ENCODE assay signal across 18 mouse cellular contexts in genomic region chr5:90788114-90788513, GRCm38 (mm10). TPM values are rescaled to one million over a fixed set of nuclear protein-coding genes. Genes with fewer than 3 reads are reported as not detected.
DNase-seq lines count a peak whose midpoint lies in the region; TF ChIP-seq lines count a peak whose summit lies in the region.
"Had no signal": no experiment of that assay in that cellular context is flagged by ENCODE, and none has a peak within 500 bp of the region (broad histone marks: within the 10 kb centered on the region; RNA-seq: fewer than 3 reads in every experiment).

No protein-coding gene starts in this region.

- intact Hi-C loops in left cerebral cortex, adult 2 months (cut with DNase I), result loop anchor here (5.0 kb wide), 1 partner anchor 126 kb away; no protein-coding TSS in a partner anchor

- DNase-seq in left cerebral cortex, adult 2 months (ENCODE audit: extremely low spot score in 1 of 2, low spot score in 2 of 2), result no peak
- DNase-seq in left cerebral cortex, adult 9 months (ENCODE audit: low spot score in 2 of 2), result no peak
- DNase-seq in A20 (ENCODE audit: low read depth, low spot score) (peak; percentile 28), ES-CJ7 (ENCODE audit: low read depth, low spot score) (peak; percentile 30)
- peak; percentile 29 for DNase-seq in forelimb bud, embryonic 11.5 days (ENCODE audit: low read depth, low spot score)
- DNase-seq in right cerebral cortex, postnatal 36 days (ENCODE audit: low spot score in 2 of 2), result no peak
- DNase-seq in right cerebral cortex, postnatal 10 days (ENCODE audit: low spot score in 2 of 2), result no peak
- no peak for DNase-seq in ovary, postnatal 36 days (ENCODE audit: low spot score)
- DNase-seq: adrenal gland, postnatal 25 days; cerebellum, adult 2 months; embryo, embryonic 11 days; kidney, adult 18-20 months; lung, adult 18-20 months had no signal

- no peak overlapping the region for H3K4me3 ChIP-seq in left cerebral cortex, adult 2 months
- H3K4me3 ChIP-seq: heart, embryonic 10.5 days; midbrain, embryonic 10.5 days had no signal

- no peak overlapping the region for H3K27ac ChIP-seq in left cerebral cortex, adult 2 months
- H3K27ac ChIP-seq: heart, embryonic 10.5 days; midbrain, embryonic 10.5 days had no signal

- peak; percentile 10; the same call in 1 of the 2 replicates for TF ChIP-seq CTCF in left cerebral cortex, adult 2 months (IDR thresholded peaks at IDR 0.05)

RNA-seq across cellular contexts. Expression of gene Cxcl3, which starts 2.2 kb away (rescaled TPM):
- not detected for total RNA-seq in left cerebral cortex, adult 2 months (2021)
- total RNA-seq: adrenal gland, postnatal 25 days; hematopoietic stem cell, adult 5-6 weeks; layer of hippocampus, adult 8-10 months; left cerebral cortex, postnatal 36 days had no signal

RNA-seq across cellular contexts. Expression of gene Cxcl15, which starts 6.2 kb away (rescaled TPM):
- not detected for total RNA-seq in left cerebral cortex, adult 2 months (2021)
- total RNA-seq: adrenal gland, postnatal 25 days; hematopoietic stem cell, adult 5-6 weeks; layer of hippocampus, adult 8-10 months; left cerebral cortex, postnatal 36 days had no signal

RNA-seq across cellular contexts. Expression of gene Pf4, which starts 15.9 kb away (rescaled TPM):
- 1 to 10 TPM; 3.5 to 3.8 TPM for total RNA-seq in left cerebral cortex, adult 2 months (2021)

RNA-seq across cellular contexts. Expression of gene Ppbp, which starts 19.8 kb away (rescaled TPM):
- under 1 TPM; 0.44 to 0.66 TPM for total RNA-seq in left cerebral cortex, adult 2 months (2021)

RNA-seq across cellular contexts. Expression of gene Cxcl5, which starts 29.0 kb away (rescaled TPM):
- under 1 TPM in 1 of 2 experiments, not detected in 1; 0.35 TPM for total RNA-seq in left cerebral cortex, adult 2 months (2021)
- total RNA-seq: adrenal gland, postnatal 25 days; hematopoietic stem cell, adult 5-6 weeks had no signal

Comparison
In these comparisons a context has a peak if more than half of its experiments do, and no peak if none do; other contexts are left out.
1. DNase-seq: peak in A20 (single experiment), ES-CJ7 (single experiment) and forelimb bud, embryonic 11.5 days (single experiment); none in left cerebral cortex, adult 2 months (0 of 2), left cerebral cortex, adult 9 months (0 of 2), right cerebral cortex, postnatal 36 days (0 of 2), right cerebral cortex, postnatal 10 days (0 of 2) and ovary, postnatal 36 days (single experiment).